Mouse (Mus musculus) thymus, adult 2 months (tissue): ENCODE results near the gene Acmsd.

Experiments
- CTCF ChIP-seq: fragments of 200-500 bp; IDR thresholded peaks from 2 replicates; pipeline ENCODE4 v1.5.1; 2012; ENCODE audit warnings: mild to moderate bottlenecking, control low read depth, low read length, moderate library complexity, borderline replicate concordance; ENCODE audit not compliant: control insufficient read depth, poor library complexity, insufficient read depth; ENCODE audit errors: extremely low read depth
- POLR2A ChIP-seq: fragments of 200-500 bp; IDR thresholded peaks from 2 replicates; pipeline ENCODE4 v1.6.1; 2012; ENCODE audit warnings: mild to moderate bottlenecking, low read length, control low read depth, moderate library complexity; ENCODE audit not compliant: control insufficient read depth, poor library complexity, insufficient read depth; ENCODE audit errors: extremely low read depth

DNA sequence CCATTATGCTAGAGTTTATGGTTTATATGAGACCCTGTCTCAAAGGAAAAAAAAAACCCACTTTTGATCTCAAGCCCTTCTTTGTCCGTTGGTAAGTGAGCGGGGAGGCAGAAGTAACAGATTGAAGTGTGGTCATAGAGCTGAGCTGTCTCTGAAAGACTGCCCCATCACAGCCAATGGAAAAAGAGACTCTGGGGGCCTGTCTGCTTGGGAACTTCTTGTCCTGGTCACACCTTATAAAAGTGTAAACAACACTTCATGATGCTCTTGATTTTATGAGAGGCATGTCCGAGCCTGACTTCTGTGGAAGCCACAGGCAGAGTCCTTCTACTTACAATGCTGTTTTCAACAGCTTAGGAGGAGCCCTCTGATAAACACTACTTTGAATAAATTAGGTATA, 1.9 kb downstream of the Acmsd start:
- TF ChIP-seq CTCF (no peak), POLR2A (no peak)
